Mouse (Mus musculus): ENCODE measurements around the gene Masp1.

Gene Masp1

GRCm38 (mm10) chr16:23511166-23511935 lies 9.3 kb downstream of the Masp1 start:
- DNase-seq: no peak

- DNase-seq: no peak
These were observed 14.5 kb downstream of the Masp1 start for GRCm38 (mm10) chr16:23505904-23506687.

DNA sequence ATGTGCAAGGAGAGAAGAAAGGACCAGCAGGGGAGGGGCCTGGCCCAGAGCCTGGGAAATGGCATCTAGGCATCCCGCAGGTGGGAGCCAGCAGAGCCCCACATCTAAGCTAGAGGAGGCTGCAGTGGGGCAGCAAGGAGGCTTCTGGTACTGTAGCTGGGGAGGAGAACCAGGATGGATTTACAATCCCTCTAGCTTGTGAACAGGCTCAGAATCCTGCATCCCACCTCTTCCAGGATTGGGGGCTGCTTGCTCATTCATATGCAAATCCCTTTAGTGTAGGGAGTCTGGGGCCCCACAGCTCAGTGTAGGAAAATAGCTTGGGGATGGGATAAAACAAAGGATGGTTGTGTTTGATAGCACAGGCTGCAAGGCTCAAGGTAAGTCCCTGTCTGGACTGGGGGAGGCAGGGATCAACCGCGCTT lies 16.3 kb downstream of the Masp1 start:
- DNase-seq: no peak

GRCm38 (mm10) chr16:23503351-23503750 lies 17.3 kb downstream of the Masp1 start:
- no peak for DNase-seq

DNA sequence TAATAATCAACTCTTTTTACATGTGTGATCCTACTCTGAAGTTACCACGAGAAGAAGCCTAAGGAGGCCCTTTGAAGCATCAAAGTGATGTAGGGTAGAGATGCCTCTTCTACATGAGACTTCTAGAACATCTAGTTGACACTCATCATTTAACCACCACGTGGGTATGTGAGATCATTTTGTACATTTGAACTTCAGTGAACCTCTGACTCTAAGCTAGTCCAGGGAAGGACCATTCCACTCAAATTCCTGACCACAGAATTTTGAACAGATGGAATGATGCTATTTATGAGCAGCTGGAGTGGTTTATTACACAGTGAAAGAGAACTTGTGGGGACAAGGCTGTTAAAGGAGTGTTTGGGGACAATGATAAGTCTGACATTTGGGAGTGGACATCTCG lies 18.1 kb downstream of the Masp1 start:
- no peak for DNase-seq

DNA sequence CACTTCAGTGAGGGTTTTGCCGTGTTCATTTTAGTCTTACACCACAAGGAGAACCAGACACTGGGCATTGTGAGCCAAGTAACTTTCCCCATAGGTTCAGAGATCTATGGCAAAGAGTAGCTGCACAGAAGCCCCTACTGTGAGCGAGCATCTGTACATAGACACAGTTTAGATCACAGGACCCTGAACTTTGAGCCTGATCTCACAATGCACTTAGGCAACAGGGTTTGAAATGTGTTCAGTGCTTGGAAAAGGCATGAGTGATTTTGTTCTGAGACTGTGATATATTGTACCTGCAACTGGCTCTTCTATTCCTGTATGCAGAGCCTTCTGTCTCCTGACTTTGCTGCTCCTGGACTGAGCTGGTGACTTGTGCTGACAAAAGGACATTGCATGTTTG lies 19.3 kb downstream of the Masp1 start:
- no peak for DNase-seq

DNA sequence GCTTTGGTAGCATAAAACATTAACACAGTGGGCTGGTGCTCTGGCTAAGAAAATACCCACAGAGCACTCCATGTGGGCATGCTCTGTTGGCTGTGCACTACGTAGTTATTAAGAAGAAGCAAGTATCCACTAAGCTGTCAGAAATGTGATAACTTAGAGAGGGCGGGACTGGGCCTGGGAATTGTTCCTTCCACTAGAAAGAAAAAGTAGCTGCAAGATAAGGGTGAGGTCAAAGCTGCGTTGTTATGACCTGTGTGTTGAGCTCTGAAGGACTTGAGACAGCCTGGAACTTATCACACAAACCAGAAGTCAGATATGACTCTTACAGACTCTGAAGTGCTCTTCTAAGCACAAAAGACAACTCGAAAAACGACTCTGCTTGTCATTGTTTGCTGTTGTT lies 20.1 kb downstream of the Masp1 start:
- DNase-seq: no peak

DNA sequence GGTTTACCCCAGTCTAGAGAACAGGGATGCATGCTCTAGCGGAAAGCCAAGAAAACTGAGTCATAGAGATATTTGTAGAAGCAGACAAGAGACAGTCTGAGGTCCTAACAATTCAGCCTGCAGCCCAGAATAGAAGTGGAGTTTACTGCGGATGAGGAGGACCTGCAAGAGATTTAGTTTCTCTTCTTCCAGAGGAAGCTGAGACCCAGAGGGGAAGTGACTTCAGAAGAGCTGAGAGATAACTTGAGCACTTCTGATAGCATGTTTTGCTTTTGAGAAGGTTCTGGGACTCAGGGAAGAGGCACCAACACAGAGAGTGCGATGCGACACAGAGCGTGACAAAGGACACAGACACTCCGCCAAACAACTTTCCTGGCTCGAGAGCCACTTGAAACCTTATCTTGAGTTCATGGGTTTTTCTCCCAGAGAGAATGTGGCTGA lies 21.9 kb downstream of the Masp1 start:
- DNase-seq: no peak

DNA sequence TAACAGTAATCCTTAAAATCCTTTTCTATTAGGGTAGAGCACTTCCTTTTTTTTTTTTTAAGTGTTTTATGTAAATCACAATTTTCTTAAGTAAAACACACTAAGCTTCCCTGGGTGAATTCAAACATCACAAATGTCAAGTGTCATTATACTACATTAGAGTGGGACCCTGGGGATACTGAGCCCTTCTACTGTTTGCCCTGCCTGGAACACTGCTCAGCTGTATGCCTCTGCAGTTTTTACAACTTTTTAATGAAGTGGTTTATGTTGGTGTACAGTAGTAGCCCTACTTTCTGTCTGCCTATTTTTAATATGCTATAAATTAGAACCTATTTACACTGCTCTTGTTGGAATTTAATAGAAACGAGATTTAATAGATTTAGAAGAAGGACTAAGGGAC lies 22.7 kb downstream of the Masp1 start:
- DNase-seq: no peak

- DNase-seq: no peak
These were observed 23.2 kb downstream of the Masp1 start for GRCm38 (mm10) chr16:23497440-23497839.

- DNase-seq: no peak
These were observed 24.2 kb downstream of the Masp1 start for GRCm38 (mm10) chr16:23496245-23496924.

DNA sequence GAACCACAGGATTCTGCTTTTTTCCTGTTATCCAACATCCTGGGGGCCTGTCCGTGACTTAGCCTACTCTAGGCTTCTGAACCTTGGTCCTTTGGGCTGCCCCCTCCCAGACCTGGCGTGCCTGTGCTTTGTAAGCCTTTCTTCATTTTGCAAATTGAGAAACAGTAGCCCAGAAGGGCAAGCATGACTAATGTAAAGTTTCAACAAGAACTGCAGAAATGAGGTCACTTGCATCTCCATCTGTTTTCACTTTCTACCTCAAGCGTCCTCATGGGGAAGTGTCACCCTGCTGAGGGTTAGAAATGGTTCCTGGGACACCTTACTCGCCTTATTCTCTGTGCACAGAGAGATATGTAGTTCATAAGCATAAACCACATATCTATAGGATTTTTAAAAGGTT lies 27.8 kb downstream of the Masp1 start:
- no peak for DNase-seq

- DNase-seq: no peak
These were observed 37.3 kb downstream of the Masp1 start for GRCm38 (mm10) chr16:23483292-23483691.

GRCm38 (mm10) chr16:23482846-23483245 lies 37.8 kb downstream of the Masp1 start:
- DNase-seq: no peak

DNA sequence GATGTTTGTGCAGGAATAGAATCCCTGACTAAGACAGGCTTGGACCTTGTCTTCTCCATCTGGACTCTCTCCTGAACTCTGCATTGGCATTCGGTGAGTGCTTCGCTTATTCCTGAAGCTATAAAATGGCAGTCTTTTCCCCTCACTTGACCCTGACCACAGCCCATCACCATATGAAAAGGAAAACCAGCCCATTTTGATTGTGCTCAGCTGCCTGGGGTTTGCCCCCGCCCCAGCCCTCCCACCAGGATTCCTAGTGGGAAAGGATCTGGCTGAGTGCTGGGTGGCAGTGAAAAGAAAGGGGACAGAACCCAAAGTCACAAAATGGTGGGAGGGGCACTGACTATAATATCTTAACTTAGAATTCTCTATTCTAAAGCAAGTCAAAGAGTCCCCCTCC lies 38.4 kb downstream of the Masp1 start:
- DNase-seq: no peak

DNA sequence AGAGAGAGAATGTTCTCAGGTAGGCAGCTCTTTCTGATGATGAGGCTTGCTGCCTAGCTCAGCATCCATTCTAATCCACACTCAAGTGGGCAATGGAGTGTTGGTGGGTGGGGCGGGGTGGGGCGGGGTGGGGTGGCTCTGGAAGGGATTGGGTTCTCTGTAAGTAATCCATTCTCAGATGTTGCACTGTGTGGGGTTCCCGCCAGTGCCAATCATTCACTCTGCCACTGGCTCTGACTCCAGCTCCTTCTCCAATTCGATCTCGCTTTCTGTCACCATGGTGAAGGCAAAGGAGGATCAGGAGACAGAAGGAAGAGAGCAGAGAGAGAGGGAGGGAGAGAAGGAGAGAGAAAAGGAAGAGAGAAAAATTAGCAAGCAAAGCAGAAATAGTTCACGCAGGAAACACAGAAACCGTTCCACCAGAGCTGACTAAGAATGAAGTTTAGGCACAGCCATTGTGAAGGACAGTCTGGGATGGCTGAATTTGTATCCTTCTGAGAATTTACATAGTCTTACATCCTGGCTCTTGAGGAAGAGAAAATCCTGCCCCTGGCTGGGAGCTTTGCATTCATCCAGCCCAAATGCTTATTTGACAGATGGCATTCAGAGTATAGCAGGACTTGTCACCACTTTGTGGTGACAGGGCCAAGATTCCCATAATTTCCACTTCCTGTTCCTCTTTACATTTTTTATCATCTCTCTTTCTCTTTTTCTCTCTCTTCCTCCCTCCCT lies 40.6 kb downstream of the Masp1 start:
- DNase-seq: no peak

GRCm38 (mm10) chr16:23476598-23476997 lies 44.0 kb downstream of the Masp1 start:
- no peak for DNase-seq

- no peak for DNase-seq
These were observed 45.0 kb downstream of the Masp1 start for GRCm38 (mm10) chr16:23475651-23476050.

DNA sequence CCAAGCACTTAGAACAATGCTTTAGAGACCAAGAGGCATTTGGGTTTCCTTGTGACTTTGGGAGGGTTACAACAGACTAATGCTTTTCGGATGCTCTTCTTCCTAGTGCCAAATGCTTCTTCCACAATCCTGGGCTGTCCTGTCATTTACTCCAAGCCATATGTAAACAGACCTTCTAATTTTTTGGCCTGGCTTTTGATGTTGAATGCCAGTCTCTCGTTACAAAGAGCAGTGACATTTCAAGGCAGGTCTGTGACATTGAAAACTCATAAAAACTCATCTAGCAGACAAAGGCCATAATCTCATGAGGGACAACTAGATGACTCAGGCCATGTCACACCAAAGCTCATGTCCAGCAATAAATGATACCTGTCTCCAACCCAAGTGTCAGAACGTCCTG lies 48.6 kb downstream of the Masp1 start:
- DNase-seq: no peak

- no peak for DNase-seq
These were observed 49.1 kb downstream of the Masp1 start for GRCm38 (mm10) chr16:23471551-23471950.

DNA sequence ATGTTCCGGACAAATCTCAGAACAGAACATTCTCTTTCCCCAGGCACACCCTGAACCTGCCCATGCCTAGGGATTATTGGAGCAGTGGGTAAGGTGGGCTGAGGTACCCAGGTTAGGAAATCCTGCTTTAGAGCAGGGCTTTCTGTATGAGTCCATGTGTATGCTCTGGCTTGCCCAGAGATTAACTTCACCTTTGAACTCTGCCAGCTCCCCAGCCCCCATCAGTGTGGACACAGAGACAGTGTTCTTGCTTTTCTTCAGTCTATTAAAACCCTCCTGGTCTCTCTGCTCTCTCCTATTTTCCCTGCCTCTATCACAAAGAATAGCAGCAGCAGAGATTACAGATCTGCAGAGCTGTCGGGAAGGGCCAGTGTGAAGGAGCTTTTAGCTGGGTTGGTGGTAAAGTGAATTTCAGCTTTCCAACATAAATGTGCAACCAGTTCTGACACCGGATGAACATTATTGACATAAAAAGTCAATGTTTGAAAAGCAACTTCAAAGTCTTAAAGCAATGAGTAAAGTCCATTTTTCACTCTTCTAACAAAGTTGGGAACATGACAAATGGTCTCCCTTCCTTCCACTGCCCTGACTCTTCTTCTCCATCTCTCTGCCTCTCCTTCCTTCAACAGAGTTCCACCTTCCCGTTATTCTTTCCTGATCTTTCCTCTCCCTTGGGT lies 56.8 kb downstream of the Masp1 start:
- DNase-seq: no peak

- DNase-seq: no peak
These were observed 61.6 kb downstream of the Masp1 start for GRCm38 (mm10) chr16:23458906-23459588.

Data from cerebellum, postnatal 36 days (tissue).